Mouse (Mus musculus): ENCODE results near the gene Mef2b. TPM values are rescaled to one million over a fixed set of nuclear protein-coding genes. Genes with fewer than 3 reads are reported as not detected.
"Not testable (repeated sequence)": the region's sequence is repeated elsewhere in the genome, so short reads cannot be mapped to it uniquely, and the experiment has no call there.

The Mef2b gene
- polyA plus RNA-seq, 1 experiment from 2014 or later: 0.70 TPM

DNA sequence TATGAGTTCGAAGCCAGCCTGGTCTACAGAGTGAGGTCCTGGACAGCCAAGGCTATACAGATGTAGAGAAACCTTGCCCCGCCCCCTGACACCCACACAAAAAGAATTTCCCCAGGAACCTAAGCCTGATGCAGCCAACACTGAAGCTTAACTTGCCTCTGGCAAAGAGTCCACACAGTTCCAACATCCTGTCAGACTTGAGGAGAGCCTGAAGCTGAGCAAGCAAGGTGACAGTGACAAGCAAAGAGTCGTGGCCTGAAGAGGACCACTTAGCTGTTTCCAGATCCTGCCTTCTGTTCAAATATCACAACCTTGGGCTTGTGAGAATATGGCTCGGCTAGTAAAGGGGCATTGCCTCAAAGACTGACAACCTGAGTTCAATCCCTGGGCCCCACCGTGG lies 75.6 kb downstream of the Mef2b start:
- Histone ChIP-seq H3K4me1 (peaks cover 33% of the 10 kb centered on the region), H3K27me3 (replicated peaks; ENCODE audit: low read depth, poor library complexity, severe bottlenecking) (peaks cover 17% of the 10 kb centered on the region), H3K27ac (replicated peaks) (no peak overlapping the region), H3K36me3 (replicated peaks) (no peaks in the 10 kb centered on the region), H3K4me3 (no peak overlapping the region), H3K9me3 (no peaks in the 10 kb centered on the region)
- no peak for DNase-seq (ENCODE audit: low spot score)
- 71% methylated on average over 5 of the region's 5 CpGs for WGBS

DNA sequence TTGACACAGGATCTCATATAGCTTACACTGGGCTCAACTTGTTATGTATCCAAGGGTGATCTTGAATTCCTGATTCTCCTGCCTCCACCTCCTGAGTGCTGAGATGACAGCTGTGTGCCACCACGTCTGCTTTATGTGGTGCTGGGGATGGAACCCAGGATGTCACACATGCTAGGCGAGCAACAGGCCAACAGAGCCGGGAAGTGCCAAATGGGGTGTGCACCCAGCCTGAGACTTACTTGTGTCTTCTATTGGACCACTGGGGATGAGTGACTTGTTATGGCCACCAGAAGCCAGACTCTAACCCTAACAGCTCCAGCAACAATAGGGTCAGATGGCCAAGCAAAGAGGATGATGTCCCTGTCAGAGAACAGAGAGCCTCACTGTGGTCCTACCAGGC lies 76.7 kb downstream of the Mef2b start:
- H3K4me3 ChIP-seq; H3K27ac ChIP-seq (replicated peaks); DNase-seq (ENCODE audit: low spot score); H3K27me3 ChIP-seq (replicated peaks; ENCODE audit: low read depth, poor library complexity, severe bottlenecking); H3K36me3 ChIP-seq (replicated peaks); H3K9me3 ChIP-seq: not testable (repeated sequence)
- H3K4me1 ChIP-seq: peaks cover 27% of the 10 kb centered on the region
- WGBS: 74% methylated on average over 3 of the region's 3 CpGs

DNA sequence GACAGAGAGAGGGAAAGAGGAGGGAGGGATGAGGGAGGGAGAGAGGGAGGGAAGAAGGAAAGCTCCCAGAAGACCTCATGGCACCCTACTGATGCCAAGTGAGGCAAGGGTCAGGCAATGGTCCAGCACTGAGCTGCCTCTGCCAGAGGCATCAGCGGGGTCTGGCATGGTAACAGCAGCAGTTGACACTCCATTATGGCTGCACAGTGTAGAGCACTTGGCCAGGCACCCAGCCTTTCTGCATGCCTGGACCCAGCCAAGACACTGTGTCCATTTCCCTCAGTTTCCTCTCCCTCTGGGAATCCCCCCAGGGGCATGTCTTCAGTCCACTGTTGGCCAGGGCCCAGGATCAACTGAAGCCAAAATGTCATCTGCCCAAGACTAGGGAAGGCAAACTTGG lies 77.1 kb downstream of the Mef2b start:
- no peak for DNase-seq (ENCODE audit: low spot score)
- H3K9me3 ChIP-seq: no peaks in the 10 kb centered on the region
- peaks cover 2% of the 10 kb centered on the region for H3K27me3 ChIP-seq (replicated peaks; ENCODE audit: low read depth, poor library complexity, severe bottlenecking)
- H3K4me1 ChIP-seq: peaks cover 24% of the 10 kb centered on the region
- WGBS: 56% methylated on average over 1 of the region's 1 CpGs
- no peak overlapping the region for H3K27ac ChIP-seq (replicated peaks)
- H3K36me3 ChIP-seq (replicated peaks): peaks cover 3% of the 10 kb centered on the region; the same call in 1 of the 2 replicates
- H3K4me3 ChIP-seq: no peak overlapping the region

Small RNAs within 50 kb of the gene (microRNA-seq; reads per million reads assigned to microRNA genes)
- not detected for gene Mir7066

Other genes with a start within 250 kb of the Mef2b start
- 4.4 and 4.8 TPM in 2 replicates for gene Tssk6, start 237.5 kb upstream of the Mef2b start, polyA plus RNA-seq (2016; fragmentation: Nextera tagmentation; extraction: Ambion mirVana)
- gene Ndufa13, start 237.2 kb upstream of the Mef2b start, polyA plus RNA-seq (2016; fragmentation: Nextera tagmentation; extraction: Ambion mirVana): 159 and 164 TPM in 2 replicates
- 4.2 and 4.3 TPM in 2 replicates for gene Yjefn3, start 237.0 kb upstream of the Mef2b start, polyA plus RNA-seq (2016; fragmentation: Nextera tagmentation; extraction: Ambion mirVana)
- gene Gatad2a, start 143.3 kb upstream of the Mef2b start, polyA plus RNA-seq (2016; fragmentation: Nextera tagmentation; extraction: Ambion mirVana): 57.3 and 59.9 TPM in 2 replicates
- 63.9 and 67.3 TPM in 2 replicates for gene Mau2, start 97.0 kb upstream of the Mef2b start, polyA plus RNA-seq (2016; fragmentation: Nextera tagmentation; extraction: Ambion mirVana)
- gene Sugp1, start 96.9 kb upstream of the Mef2b start, polyA plus RNA-seq (2016; fragmentation: Nextera tagmentation; extraction: Ambion mirVana): 53.5 and 56.5 TPM in 2 replicates
- gene Tm6sf2, start 66.8 kb upstream of the Mef2b start, polyA plus RNA-seq (2016; fragmentation: Nextera tagmentation; extraction: Ambion mirVana): 0.47 and 0.80 TPM in 2 replicates
- gene Hapln4, start 56.3 kb upstream of the Mef2b start, polyA plus RNA-seq (2016; fragmentation: Nextera tagmentation; extraction: Ambion mirVana): 0.14 and 0.24 TPM in 2 replicates
- 6.2 and 6.8 TPM in 2 replicates for gene Ncan, start 18.8 kb upstream of the Mef2b start, polyA plus RNA-seq (2016; fragmentation: Nextera tagmentation; extraction: Ambion mirVana)
- 32.0 and 33.4 TPM in 2 replicates for gene Nr2c2ap, start 8.4 kb upstream of the Mef2b start, polyA plus RNA-seq (2016; fragmentation: Nextera tagmentation; extraction: Ambion mirVana)
- gene Rfxank, start 557 bp upstream of the Mef2b start, polyA plus RNA-seq (2016; fragmentation: Nextera tagmentation; extraction: Ambion mirVana): 22.4 and 25.2 TPM in 2 replicates
- 45.8 and 46.8 TPM in 2 replicates for gene Borcs8, start 212 bp upstream of the Mef2b start, polyA plus RNA-seq (2016; fragmentation: Nextera tagmentation; extraction: Ambion mirVana)
- 66.1 and 72.1 TPM in 2 replicates for gene Tmem161a, start 32.6 kb downstream of the Mef2b start, polyA plus RNA-seq (2016; fragmentation: Nextera tagmentation; extraction: Ambion mirVana)
- gene Slc25a42, start 72.6 kb downstream of the Mef2b start, polyA plus RNA-seq (2016; fragmentation: Nextera tagmentation; extraction: Ambion mirVana): 2.6 and 2.9 TPM in 2 replicates
- gene Sugp2, start 94.5 kb downstream of the Mef2b start, polyA plus RNA-seq (2016; fragmentation: Nextera tagmentation; extraction: Ambion mirVana): 47.0 and 50.8 TPM in 2 replicates
- 30.8 and 31.9 TPM in 2 replicates for gene Armc6, start 94.8 kb downstream of the Mef2b start, polyA plus RNA-seq (2016; fragmentation: Nextera tagmentation; extraction: Ambion mirVana)
- 121 and 130 TPM in 2 replicates for gene Homer3, start 143.1 kb downstream of the Mef2b start, polyA plus RNA-seq (2016; fragmentation: Nextera tagmentation; extraction: Ambion mirVana)
- 51.0 and 58.1 TPM in 2 replicates for gene Ddx49, start 162.8 kb downstream of the Mef2b start, polyA plus RNA-seq (2016; fragmentation: Nextera tagmentation; extraction: Ambion mirVana)
- 293 and 297 TPM in 2 replicates for gene Cope, start 162.8 kb downstream of the Mef2b start, polyA plus RNA-seq (2016; fragmentation: Nextera tagmentation; extraction: Ambion mirVana)
- gene Cers1, start 176.1 kb downstream of the Mef2b start, polyA plus RNA-seq (2016; fragmentation: Nextera tagmentation; extraction: Ambion mirVana): 2.3 and 4.1 TPM in 2 replicates
- 5.6 and 5.7 TPM in 2 replicates for gene Gdf1, start 190.1 kb downstream of the Mef2b start, polyA plus RNA-seq (2016; fragmentation: Nextera tagmentation; extraction: Ambion mirVana)
- 21.9 and 22.1 TPM in 2 replicates for gene Upf1, start 213.6 kb downstream of the Mef2b start, polyA plus RNA-seq (2016; fragmentation: Nextera tagmentation; extraction: Ambion mirVana)
- 0.19 and 0.37 TPM in 2 replicates for gene Comp, start 233.8 kb downstream of the Mef2b start, polyA plus RNA-seq (2016; fragmentation: Nextera tagmentation; extraction: Ambion mirVana)

Measured in embryonic facial prominence, embryonic 10.5 days (tissue).